In genomic region chr5:110094030-110094846, GRCm38 (mm10) we compare ENCODE assay signal across 8 mouse cellular contexts. TPM values are rescaled to one million over a fixed set of nuclear protein-coding genes. Genes with fewer than 3 reads are reported as not detected.
DNase-seq lines count a peak whose midpoint lies in the region; ATAC-seq and TF ChIP-seq lines count a peak whose summit lies in the region.

Gm35315 (minus strand) TSS chr5:110094420.

- peak within 1 kb of the TSS; percentile 55 for H3K9ac ChIP-seq in lung, embryonic 15.5 days

- peak; percentile 73; the same call in 1 of the 2 replicates for TF ChIP-seq POLR2A in cerebellum, adult 2 months (IDR thresholded peaks at IDR 0.05; ENCODE audit: borderline replicate concordance, insufficient read depth, low read length)
- TF ChIP-seq POLR2A in olfactory bulb, adult 2 months (IDR thresholded peaks at IDR 0.05; ENCODE audit: insufficient read depth, low read depth, low read length): peak; percentile 50; the same call in 1 of the 2 replicates

- no peaks in the 10 kb centered on the region for H3K36me3 ChIP-seq in lung, embryonic 15.5 days

- DNase-seq in MN1 (ENCODE audit: low spot score): peak; percentile 94
- DNase-seq in cerebellum, adult 2 months: peak; percentile 89 to 91
- peak; percentile 89 for DNase-seq in forelimb bud, embryonic 11.5 days (ENCODE audit: low read depth, low spot score)
- peak; percentile 93 for DNase-seq in layer of hippocampus, adult 8-10 months (ENCODE audit: low spot score in 2 of 2)
- DNase-seq in thymus, postnatal 0 days (ENCODE audit: low spot score): peak; percentile 93

- H3K27me3 ChIP-seq in cerebellum, adult 2 months (ENCODE audit: control insufficient read depth, insufficient read depth, low read length): no peaks in the 10 kb centered on the region
- no peaks in the 10 kb centered on the region for H3K27me3 ChIP-seq in lung, embryonic 15.5 days

- H3K27ac ChIP-seq in cerebellum, adult 2 months (ENCODE audit: insufficient read depth, low read length): peak within 1 kb of the TSS; percentile 86; the same call in 1 of the 2 replicates
- H3K27ac ChIP-seq in lung, embryonic 15.5 days: peak within 1 kb of the TSS; percentile 73
- H3K27ac ChIP-seq in olfactory bulb, adult 2 months (ENCODE audit: insufficient read depth, low read depth, low read length): peak within 1 kb of the TSS; percentile 49; the same call in 1 of the 2 replicates

- no peak for TF ChIP-seq CTCF in cerebellum, adult 2 months (IDR thresholded peaks at IDR 0.05; ENCODE audit: borderline replicate concordance, insufficient read depth, low read depth, low read length)
- TF ChIP-seq CTCF in olfactory bulb, adult 2 months (IDR thresholded peaks at IDR 0.05; ENCODE audit: insufficient read depth, low read depth, low read length): no peak

- H3K9me3 ChIP-seq in lung, embryonic 15.5 days: no peaks in the 10 kb centered on the region

- H3K4me2 ChIP-seq in lung, embryonic 15.5 days: peak within 1 kb of the TSS; percentile 87

- WGBS in cerebellum, adult 2 months: 1% methylated on average over 24 of the region's 25 CpGs
- WGBS in lung, embryonic 15.5 days: 3% methylated on average over 24 of the region's 25 CpGs
- under 1% methylated on average over 25 of the region's 25 CpGs for WGBS in olfactory bulb, adult 2 months

- peak; percentile 99 for ATAC-seq in hematopoietic stem cell, adult 5-6 weeks (replicated peaks in 1 of 2; ENCODE audit: insufficient read depth in 1 of 2, low FRiP score in 2 of 2, low TSS enrichment in 1 of 2, low read depth in 1 of 2, poor library complexity in 2 of 2, severe bottlenecking in 2 of 2)
- ATAC-seq in lung, embryonic 15.5 days (ENCODE audit: borderline replicate concordance, extremely low read depth, low FRiP score, low TSS enrichment): peak; percentile 94

- no peaks in the 10 kb centered on the region for H3K4me1 ChIP-seq in cerebellum, adult 2 months (ENCODE audit: control insufficient read depth, insufficient read depth, low read length)
- H3K4me1 ChIP-seq in lung, embryonic 15.5 days: peaks cover 15% of the 10 kb centered on the region
- 0 out of 2 replicates have a peak, but pooled peaks cover 3% of the 10 kb centered on the region for H3K4me1 ChIP-seq in olfactory bulb, adult 2 months (ENCODE audit: control insufficient read depth, insufficient read depth, low read length)

- H3K4me3 ChIP-seq in cerebellum, adult 2 months (replicated peaks; ENCODE audit: insufficient read depth, low read depth, low read length): peak within 1 kb of the TSS; percentile 88
- H3K4me3 ChIP-seq in lung, embryonic 15.5 days: peak within 1 kb of the TSS; percentile 54
- H3K4me3 ChIP-seq in olfactory bulb, adult 2 months (ENCODE audit: insufficient read depth, low read depth, low read length): peak within 1 kb of the TSS; percentile 53

RNA-seq across cellular contexts. Expression of gene Gm35315, which starts in this region (rescaled TPM):
- polyA plus RNA-seq in cerebellum, adult 2 months (2012; rRNA removed): 0.78 and 0.79 TPM in 2 replicates
- 1.5 and 4.4 TPM in 2 replicates for total RNA-seq in hematopoietic stem cell, adult 5-6 weeks (2017)
- total RNA-seq in layer of hippocampus, adult 8-10 months (2022): 1 to 10 TPM in 1 of 4 experiments, under 1 TPM in 3; 0.35 to 1.0 (median 0.68) TPM
- 2.3 and 2.5 TPM in 2 replicates for polyA plus RNA-seq in lung, embryonic 15.5 days (2015; fragmentation: Nextera tagmentation; extraction: Ambion mirVana)
- not detected in 2 replicates for polyA plus RNA-seq in olfactory bulb, adult 2 months (2012; ENCODE audit: insufficient read depth, insufficient read length, low replicate concordance, missing spikeins)
- 2.3 and 2.8 TPM in 2 replicates for polyA plus RNA-seq in thymus, postnatal 0 days (2015; fragmentation: Nextera tagmentation; extraction: Ambion mirVana)

Comparison
In these comparisons a context has a peak if more than half of its experiments do, and no peak if none do; other contexts are left out.
1. Peak in every context shown above with its lines: DNase-seq, ATAC-seq, H3K4me3 ChIP-seq and H3K27ac ChIP-seq.
2. Peak in DNase-seq, H3K4me3 ChIP-seq and H3K27ac ChIP-seq in cerebellum, adult 2 months; RNA of the gene not detected or under 1 TPM.